Mouse (Mus musculus) embryonic facial prominence, embryonic 10.5 days (tissue): ENCODE data around the gene Fosl1. TPM values are rescaled to one million over a fixed set of nuclear protein-coding genes. Genes with fewer than 3 reads are reported as not detected.
"Not testable (repeated sequence)": the region's sequence is repeated elsewhere in the genome, so short reads cannot be mapped to it uniquely, and the experiment has no call there.

Source experiments
- DNase-seq: peaks from one replicate; pipeline ENCODE4 v3.0.0-alpha.2; 2017; ENCODE audit warnings: low spot score
- H3K27ac ChIP-seq: fragments of 300-500 bp; sonication (generic); replicated peaks from 2 replicates; pipeline ENCODE4 v1.5.1; 2016; ENCODE audit warnings: mild to moderate bottlenecking
- H3K27me3 ChIP-seq: fragments of 300-500 bp; sonication (generic); replicated peaks from 2 replicates; pipeline ENCODE4 v1.6.1; 2016; ENCODE audit warnings: low read depth, mild to moderate bottlenecking; ENCODE audit not compliant: poor library complexity, severe bottlenecking
- H3K36me3 ChIP-seq: fragments of 300-500 bp; sonication (generic); replicated peaks from 2 replicates; pipeline ENCODE4 v1.6.1; 2016; ENCODE audit warnings: mild to moderate bottlenecking, moderate library complexity
- H3K4me1 ChIP-seq: fragments of 300-500 bp; sonication (generic); 2 replicates; pipeline ENCODE4 v1.6.1; 2016
- H3K4me3 ChIP-seq: fragments of 300-500 bp; sonication (generic); 2 replicates; pipeline ENCODE4 v1.5.1; 2016; ENCODE audit warnings: mild to moderate bottlenecking, moderate library complexity
- H3K9me3 ChIP-seq: fragments of 300-500 bp; sonication (generic); 2 replicates; pipeline ENCODE4 v1.6.1; 2016; ENCODE audit warnings: mild to moderate bottlenecking
- WGBS: fragments of 180-500 bp; shearing (Covaris S2); methylation state at CpG from one replicate; pipeline ENCODE4 v1.1.7; 2016; 5-methylcytosine and 5-hydroxymethylcytosine counted together
- polyA plus RNA-seq: library from polyadenylated mRNA; unstranded; fragments of >200 nt; fragmentation: Nextera tagmentation; extraction: Ambion mirVana; gene quantifications from 2 replicates; pipeline ENCODE4 v1.2.1, GENCODE M21; 2016

The Fosl1 gene
- not detected in 2 replicates for polyA plus RNA-seq

- WGBS: under 1% methylated on average over 70 of the region's 70 CpGs
- H3K36me3 ChIP-seq: 0 out of 2 replicates have a peak, but pooled peaks cover under 1% of the 10 kb centered on the region
- no peaks in the 10 kb centered on the region for H3K9me3 ChIP-seq
- H3K27ac ChIP-seq: no peak within 1 kb of the TSS
- peaks cover 79% of the 10 kb centered on the region for H3K27me3 ChIP-seq
- H3K4me1 ChIP-seq: peaks cover 27% of the 10 kb centered on the region
- peak within 1 kb of the TSS; percentile 64 for H3K4me3 ChIP-seq
- DNase-seq: peak; percentile 80
Observed at GRCm38 (mm10) chr19:5447515-5448353, at the start of gene Fosl1. TSS of gene Fosl1 (plus strand) at chr19:5447547.

- not testable (repeated sequence) for H3K4me3 ChIP-seq, H3K4me1 ChIP-seq, H3K36me3 ChIP-seq, H3K27ac ChIP-seq, DNase-seq, H3K9me3 ChIP-seq, H3K27me3 ChIP-seq
- WGBS: 77% methylated on average over 4 of the region's 4 CpGs
Observed at GRCm38 (mm10) chr19:5401073-5401472, 46.3 kb upstream of the Fosl1 start.

- 84% methylated on average over 8 of the region's 8 CpGs for WGBS
Observed at GRCm38 (mm10) chr19:5402293-5402692, 45.1 kb upstream of the Fosl1 start, which contains the start of gene Tsga10ip. TSS of gene Tsga10ip (minus strand) at chr19:5402526.

GRCm38 (mm10) chr19:5405924-5406323 is 41.4 kb upstream of the Fosl1 start:
- no peak for DNase-seq
- H3K4me1 ChIP-seq: peaks cover 21% of the 10 kb centered on the region
- WGBS: 31% methylated on average over 7 of the region's 7 CpGs
- H3K27ac ChIP-seq: peak overlapping the region; percentile 82
- H3K9me3 ChIP-seq: no peaks in the 10 kb centered on the region
- peak overlapping the region; percentile 54 for H3K4me3 ChIP-seq
- no peaks in the 10 kb centered on the region for H3K27me3 ChIP-seq
- H3K36me3 ChIP-seq: peaks cover 5% of the 10 kb centered on the region

More at GRCm38 (mm10) chr19:5402293-5402692, 45.1 kb upstream of the Fosl1 start, which contains the start of gene Tsga10ip:
- Histone ChIP-seq H3K27me3 (no peaks in the 10 kb centered on the region), H3K27ac (no peak within 1 kb of the TSS), H3K4me1 (peaks cover 8% of the 10 kb centered on the region), H3K9me3 (no peaks in the 10 kb centered on the region), H3K36me3 (no peaks in the 10 kb centered on the region), H3K4me3 (no peak within 1 kb of the TSS)
- DNase-seq: no peak

GRCm38 (mm10) chr19:5406531-5407126 is 40.7 kb upstream of the Fosl1 start:
- WGBS: 15% methylated on average over 25 of the region's 25 CpGs
- peak overlapping the region; percentile 70 for H3K4me3 ChIP-seq
- peak; percentile 68 for DNase-seq

GRCm38 (mm10) chr19:5407133-5407532 is 40.2 kb upstream of the Fosl1 start:
- no peaks in the 10 kb centered on the region for H3K9me3 ChIP-seq
- peaks cover 27% of the 10 kb centered on the region for H3K4me1 ChIP-seq
- peak; percentile 66 for DNase-seq
- H3K27ac ChIP-seq: peak overlapping the region; percentile 91
- H3K36me3 ChIP-seq: peaks cover 5% of the 10 kb centered on the region
- H3K4me3 ChIP-seq: peak overlapping the region; percentile 70
- WGBS: 17% methylated on average over 7 of the region's 7 CpGs
- no peaks in the 10 kb centered on the region for H3K27me3 ChIP-seq

More at GRCm38 (mm10) chr19:5406531-5407126, 40.7 kb upstream of the Fosl1 start:
- Histone ChIP-seq H3K4me1 (peaks cover 23% of the 10 kb centered on the region), H3K27ac (peak overlapping the region; percentile 91)
- H3K27me3 ChIP-seq, H3K36me3 ChIP-seq, H3K9me3 ChIP-seq: not testable (repeated sequence)

GRCm38 (mm10) chr19:5408057-5409001 is 39.0 kb upstream of the Fosl1 start:
- peak overlapping the region; percentile 70 for H3K4me3 ChIP-seq
- no peaks in the 10 kb centered on the region for H3K27me3 ChIP-seq
- DNase-seq: no peak
- H3K36me3 ChIP-seq: peaks cover 5% of the 10 kb centered on the region
- H3K4me1 ChIP-seq: peaks cover 27% of the 10 kb centered on the region
- 0 out of 2 replicates have a peak overlapping the region, but pooled peaks have one; percentile 91 for H3K27ac ChIP-seq
- 89% methylated on average over 13 of the region's 13 CpGs for WGBS
- H3K9me3 ChIP-seq: no peaks in the 10 kb centered on the region

- Histone ChIP-seq H3K9me3 (no peaks in the 10 kb centered on the region), H3K27ac (no peak overlapping the region), H3K4me3 (no peak overlapping the region), H3K27me3 (no peaks in the 10 kb centered on the region), H3K4me1 (peaks cover 27% of the 10 kb centered on the region), H3K36me3 (peaks cover 5% of the 10 kb centered on the region)
- DNase-seq: no peak
- WGBS: 70% methylated on average over 5 of the region's 5 CpGs
Observed at GRCm38 (mm10) chr19:5409068-5409467, 38.3 kb upstream of the Fosl1 start.

- 86% methylated on average over 5 of the region's 5 CpGs for WGBS
Observed at GRCm38 (mm10) chr19:5410641-5411040, 36.7 kb upstream of the Fosl1 start.

GRCm38 (mm10) chr19:5411961-5412360 is 35.4 kb upstream of the Fosl1 start:
- 0 out of 2 replicates have a peak overlapping the region, but pooled peaks have one; percentile 11 for H3K4me3 ChIP-seq
- no peaks in the 10 kb centered on the region for H3K9me3 ChIP-seq
- H3K27ac ChIP-seq: no peak overlapping the region
- WGBS: 70% methylated on average over 5 of the region's 5 CpGs
- no peaks in the 10 kb centered on the region for H3K27me3 ChIP-seq
- H3K4me1 ChIP-seq: peaks cover 22% of the 10 kb centered on the region
- no peak for DNase-seq
- peaks cover 8% of the 10 kb centered on the region for H3K36me3 ChIP-seq

More at GRCm38 (mm10) chr19:5410641-5411040, 36.7 kb upstream of the Fosl1 start:
- Histone ChIP-seq H3K27ac (no peak overlapping the region), H3K4me1 (peaks cover 26% of the 10 kb centered on the region), H3K9me3 (no peaks in the 10 kb centered on the region), H3K4me3 (no peak overlapping the region), H3K27me3 (no peaks in the 10 kb centered on the region), H3K36me3 (peaks cover 5% of the 10 kb centered on the region)
- no peak for DNase-seq

- Histone ChIP-seq H3K27ac (no peak overlapping the region), H3K27me3 (no peaks in the 10 kb centered on the region), H3K4me1 (peaks cover 9% of the 10 kb centered on the region), H3K4me3 (no peak overlapping the region), H3K9me3 (no peaks in the 10 kb centered on the region), H3K36me3 (peaks cover 19% of the 10 kb centered on the region)
- 79% methylated on average over 4 of the region's 4 CpGs for WGBS
- no peak for DNase-seq
Observed at GRCm38 (mm10) chr19:5413840-5414239, 33.5 kb upstream of the Fosl1 start.

GRCm38 (mm10) chr19:5414534-5414957 is 32.8 kb upstream of the Fosl1 start:
- H3K27me3 ChIP-seq: no peaks in the 10 kb centered on the region
- DNase-seq: no peak
- H3K36me3 ChIP-seq: peaks cover 18% of the 10 kb centered on the region
- WGBS: 66% methylated on average over 2 of the region's 2 CpGs
- no peak overlapping the region for H3K27ac ChIP-seq
- H3K9me3 ChIP-seq: no peaks in the 10 kb centered on the region
- H3K4me1 ChIP-seq: peaks cover 5% of the 10 kb centered on the region; the same call in 1 of the 2 replicates
- no peak overlapping the region for H3K4me3 ChIP-seq
